Mouse (Mus musculus): ENCODE data around the gene Mpzl3. TPM values are rescaled to one million over a fixed set of nuclear protein-coding genes. Genes with fewer than 3 reads are reported as not detected.

Gene Mpzl3
- polyA plus RNA-seq, 2 experiments, result 0.33 to 1.0 TPM

DNA sequence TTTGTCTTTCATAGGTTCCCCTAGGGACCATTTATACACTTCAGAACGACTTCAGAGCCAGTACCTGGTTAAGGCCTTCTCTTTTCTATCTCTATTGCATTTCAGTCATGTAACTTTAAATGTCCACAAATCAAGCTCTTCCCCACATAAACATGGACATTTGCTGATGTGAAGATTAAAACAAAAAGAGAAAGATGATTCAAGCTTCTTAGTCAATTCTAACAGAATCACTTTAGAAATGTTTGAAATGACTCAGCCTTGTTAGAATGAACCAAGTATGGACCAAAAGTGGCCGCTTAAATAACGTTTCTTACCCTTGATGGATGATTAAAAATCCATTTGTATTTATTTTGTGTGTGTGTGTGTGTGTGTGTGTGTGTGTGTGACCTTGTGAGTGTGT is 31.3 kb upstream of the Mpzl3 start:
- Histone ChIP-seq H3K4me3 (ENCODE audit: insufficient read depth in 1 of 2, low read depth in 2 of 2, low read length in 2 of 2) (no peak overlapping the region), H3K9me3 (ENCODE audit: control insufficient read depth, low read length) (no peaks in the 10 kb centered on the region), H3K36me3 (replicated peaks; ENCODE audit: control insufficient read depth, insufficient read depth, low read depth) (no peaks in the 10 kb centered on the region), H3K27ac (no peak overlapping the region), H3K9ac (replicated peaks) (no peak overlapping the region), H3K4me2 (ENCODE audit: low read depth) (no peak overlapping the region), H3K4me1 (replicated peaks; ENCODE audit: control insufficient read depth in 2 of 2, insufficient read depth in 2 of 2, low read length in 1 of 2) (no peaks in the 10 kb centered on the region), H3K27me3 (ENCODE audit: control insufficient read depth, insufficient read depth, low read length) (no peaks in the 10 kb centered on the region)
- no peak for TF ChIP-seq CTCF (IDR thresholded peaks at IDR 0.05; ENCODE audit: low read depth)
- no peak for TF ChIP-seq EP300 (IDR thresholded peaks at IDR 0.05; ENCODE audit: low read depth)
- DNase-seq (ENCODE audit: low read depth in 3 of 3, low spot score in 3 of 3) (no peak), ATAC-seq (ENCODE audit: insufficient read depth) (no peak)
- WGBS (ENCODE audit: insufficient replicate concordance), result 42% methylated on average over 3 of the region's 3 CpGs

DNA sequence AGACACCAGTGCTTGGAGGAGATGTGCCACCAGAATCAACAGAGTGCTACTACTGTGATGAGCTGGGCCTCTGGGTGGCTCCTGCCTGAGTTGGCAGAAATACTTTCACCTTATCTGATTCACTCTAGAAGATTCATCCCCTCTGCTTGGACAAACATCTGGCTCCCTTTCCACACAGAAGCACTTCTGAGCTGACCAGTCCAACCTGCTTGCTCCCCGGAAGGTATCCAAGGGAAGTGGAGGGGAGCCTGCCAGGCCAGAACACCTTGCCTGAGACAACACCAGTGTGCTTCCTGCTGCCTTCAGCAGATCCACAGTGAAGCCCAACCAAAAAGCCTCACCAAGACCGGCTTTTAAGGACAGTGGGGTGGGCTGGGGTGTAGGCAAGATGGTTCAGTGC is 30.8 kb upstream of the Mpzl3 start:
- Histone ChIP-seq H3K27ac (no peak overlapping the region), H3K4me3 (ENCODE audit: insufficient read depth in 1 of 2, low read depth in 2 of 2, low read length in 2 of 2) (no peak overlapping the region), H3K9ac (replicated peaks) (no peak overlapping the region), H3K4me1 (replicated peaks; ENCODE audit: control insufficient read depth in 2 of 2, insufficient read depth in 2 of 2, low read length in 1 of 2) (no peaks in the 10 kb centered on the region), H3K9me3 (ENCODE audit: control insufficient read depth, low read length) (no peaks in the 10 kb centered on the region), H3K27me3 (ENCODE audit: control insufficient read depth, insufficient read depth, low read length) (no peaks in the 10 kb centered on the region), H3K36me3 (replicated peaks; ENCODE audit: control insufficient read depth, insufficient read depth, low read depth) (no peaks in the 10 kb centered on the region), H3K4me2 (ENCODE audit: low read depth) (no peak overlapping the region)
- ATAC-seq (ENCODE audit: insufficient read depth), result no peak
- no peak for DNase-seq (ENCODE audit: low read depth in 3 of 3, low spot score in 3 of 3)
- no peak for TF ChIP-seq EP300 (IDR thresholded peaks at IDR 0.05; ENCODE audit: low read depth)
- TF ChIP-seq CTCF (IDR thresholded peaks at IDR 0.05; ENCODE audit: low read depth), result no peak
- WGBS (ENCODE audit: insufficient replicate concordance), result 51% methylated on average over 2 of the region's 2 CpGs

DNA sequence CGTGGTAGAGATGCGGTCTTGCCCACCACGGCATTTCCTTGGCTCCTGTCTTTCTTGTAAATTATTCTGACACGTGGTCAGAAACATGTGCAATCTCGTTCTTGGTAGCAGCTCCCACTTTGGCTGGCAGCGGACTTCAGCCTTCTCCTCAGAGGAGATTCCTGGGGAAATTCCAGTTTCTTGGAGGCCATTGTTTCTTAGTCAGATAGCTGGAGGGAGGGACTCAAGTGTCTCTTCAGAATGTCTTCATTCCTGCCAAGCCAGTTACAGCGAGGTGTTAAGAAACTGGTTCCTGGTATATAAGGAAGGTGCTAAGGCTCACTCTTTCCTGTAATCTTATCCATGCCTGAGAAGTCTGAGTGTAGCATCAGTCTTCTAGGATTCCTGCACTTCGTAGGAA is 27.6 kb upstream of the Mpzl3 start:
- 0 out of 4 replicates have a peak, but pooled peaks cover 0 to 2% of the 10 kb centered on the region in 2 experiments for H3K4me1 ChIP-seq (replicated peaks; ENCODE audit: control insufficient read depth in 2 of 2, insufficient read depth in 2 of 2, low read length in 1 of 2)
- 44% methylated on average over 8 of the region's 8 CpGs for WGBS (ENCODE audit: insufficient replicate concordance)
- H3K4me2 ChIP-seq (ENCODE audit: low read depth), result no peak overlapping the region
- H3K9me3 ChIP-seq (ENCODE audit: control insufficient read depth, low read length), result no peaks in the 10 kb centered on the region
- no peak overlapping the region for H3K4me3 ChIP-seq (ENCODE audit: insufficient read depth in 1 of 2, low read depth in 2 of 2, low read length in 2 of 2)
- no peak overlapping the region for H3K27ac ChIP-seq
- H3K9ac ChIP-seq (replicated peaks), result no peak overlapping the region
- no peak for TF ChIP-seq CTCF (IDR thresholded peaks at IDR 0.05; ENCODE audit: low read depth)
- no peak for TF ChIP-seq EP300 (IDR thresholded peaks at IDR 0.05; ENCODE audit: low read depth)
- H3K27me3 ChIP-seq (ENCODE audit: control insufficient read depth, insufficient read depth, low read length), result no peaks in the 10 kb centered on the region
- no peak for ATAC-seq (ENCODE audit: insufficient read depth)
- no peaks in the 10 kb centered on the region for H3K36me3 ChIP-seq (replicated peaks; ENCODE audit: control insufficient read depth, insufficient read depth, low read depth)
- no peak for DNase-seq (ENCODE audit: low read depth in 3 of 3, low spot score in 3 of 3)

DNA sequence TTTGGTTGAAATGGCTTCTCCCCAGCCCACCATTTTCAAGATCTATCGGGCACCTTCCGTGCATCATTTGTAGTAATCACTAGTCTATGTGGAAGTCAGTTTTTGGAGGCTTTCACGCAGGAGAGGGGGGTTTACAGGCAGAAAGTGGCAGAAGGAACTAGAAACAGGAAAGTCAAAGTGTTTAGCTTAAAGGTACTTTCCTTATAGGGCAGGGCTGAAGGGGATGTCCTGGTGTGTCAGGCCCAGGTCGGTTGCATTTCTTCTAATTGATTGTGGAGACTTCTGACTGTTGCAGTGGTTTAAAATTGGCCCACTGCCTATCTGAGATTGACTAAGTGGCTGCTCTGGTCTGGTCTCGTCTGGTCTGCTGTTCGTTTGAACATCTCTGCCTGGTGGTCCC is 24.6 kb upstream of the Mpzl3 start:
- no peak for ATAC-seq (ENCODE audit: insufficient read depth)
- TF ChIP-seq CTCF (IDR thresholded peaks at IDR 0.05; ENCODE audit: low read depth) (no peak), EP300 (IDR thresholded peaks at IDR 0.05; ENCODE audit: low read depth) (no peak)
- WGBS (ENCODE audit: insufficient replicate concordance), result 54% methylated on average over 6 of the region's 6 CpGs

GRCm38 (mm10) chr9:45032261-45032660 is 22.7 kb upstream of the Mpzl3 start:
- ATAC-seq (ENCODE audit: insufficient read depth) (no peak), DNase-seq (ENCODE audit: low read depth in 3 of 3, low spot score in 3 of 3) (no peak)
- H3K4me2 ChIP-seq (ENCODE audit: low read depth), result no peak overlapping the region
- no peaks in the 10 kb centered on the region for H3K27me3 ChIP-seq (ENCODE audit: control insufficient read depth, insufficient read depth, low read length)
- no peak for TF ChIP-seq CTCF (IDR thresholded peaks at IDR 0.05; ENCODE audit: low read depth)
- no peak for TF ChIP-seq EP300 (IDR thresholded peaks at IDR 0.05; ENCODE audit: low read depth)
- H3K9ac ChIP-seq (replicated peaks), result no peak overlapping the region
- no peaks in the 10 kb centered on the region for H3K36me3 ChIP-seq (replicated peaks; ENCODE audit: control insufficient read depth, insufficient read depth, low read depth)
- H3K4me1 ChIP-seq (replicated peaks; ENCODE audit: control insufficient read depth in 2 of 2, insufficient read depth in 2 of 2, low read length in 1 of 2), result 0 out of 4 replicates have a peak, but pooled peaks cover 0 to 2% of the 10 kb centered on the region in 2 experiments
- no peaks in the 10 kb centered on the region for H3K9me3 ChIP-seq (ENCODE audit: control insufficient read depth, low read length)
- 40% methylated on average over 2 of the region's 2 CpGs for WGBS (ENCODE audit: insufficient replicate concordance)
- H3K4me3 ChIP-seq (ENCODE audit: insufficient read depth in 1 of 2, low read depth in 2 of 2, low read length in 2 of 2), result no peak overlapping the region
- H3K27ac ChIP-seq, result no peak overlapping the region

More for the DNA sequence above, 24.6 kb upstream of the Mpzl3 start:
- Histone ChIP-seq H3K4me1 (replicated peaks; ENCODE audit: control insufficient read depth in 2 of 2, insufficient read depth in 2 of 2, low read length in 1 of 2) (0 out of 4 replicates have a peak, but pooled peaks cover 0 to 2% of the 10 kb centered on the region in 2 experiments), H3K27me3 (ENCODE audit: control insufficient read depth, insufficient read depth, low read length) (no peaks in the 10 kb centered on the region), H3K9ac (replicated peaks) (no peak overlapping the region), H3K36me3 (replicated peaks; ENCODE audit: control insufficient read depth, insufficient read depth, low read depth) (no peaks in the 10 kb centered on the region), H3K4me3 (ENCODE audit: insufficient read depth in 1 of 2, low read depth in 2 of 2, low read length in 2 of 2) (no peak overlapping the region), H3K27ac (no peak overlapping the region), H3K4me2 (ENCODE audit: low read depth) (no peak overlapping the region), H3K9me3 (ENCODE audit: control insufficient read depth, low read length) (no peaks in the 10 kb centered on the region)
- DNase-seq (ENCODE audit: low read depth in 3 of 3, low spot score in 3 of 3), result no peak

Data from liver, embryonic 14.5 days (tissue).